Comparison of ENCODE assay signal across 35 mouse cellular contexts in the genomic region with DNA sequence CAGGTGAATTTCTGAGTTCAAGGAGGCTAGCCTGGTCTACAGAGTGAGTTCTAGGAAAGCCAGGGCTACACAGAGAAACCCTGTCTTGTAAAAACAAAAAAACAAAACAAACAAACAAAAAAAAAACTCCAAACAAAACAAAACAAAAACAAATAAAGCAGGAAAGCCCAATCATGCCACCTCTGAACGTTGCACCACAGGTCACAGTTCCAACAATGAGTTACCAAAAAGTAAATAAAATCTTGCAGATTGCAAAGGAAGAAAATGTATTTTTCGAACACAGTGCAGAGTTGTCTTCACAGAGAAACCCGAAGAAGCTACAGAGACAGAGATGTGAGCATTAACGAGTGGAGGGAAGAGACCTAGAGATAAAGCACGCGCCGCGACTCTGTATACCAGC. TPM values are rescaled to one million over a fixed set of nuclear protein-coding genes. Genes with fewer than 3 reads are reported as not detected.
"Had no signal": no experiment of that assay in that cellular context is flagged by ENCODE, and none has a peak within 500 bp of the region (broad histone marks: within the 10 kb centered on the region; RNA-seq: fewer than 3 reads in every experiment).

No protein-coding gene starts in this region.

- H3K27me3 ChIP-seq: embryonic facial prominence, embryonic 12.5 days had no signal

- H3K4me2 ChIP-seq: embryonic facial prominence, embryonic 12.5 days; embryonic facial prominence, embryonic 13.5 days; embryonic facial prominence, embryonic 15.5 days; forebrain, embryonic 12.5 days; forebrain, embryonic 13.5 days; forebrain, embryonic 15.5 days had no signal

- H3K9ac ChIP-seq: embryonic facial prominence, embryonic 12.5 days; embryonic facial prominence, embryonic 13.5 days; embryonic facial prominence, embryonic 15.5 days; forebrain, embryonic 12.5 days; forebrain, embryonic 13.5 days; forebrain, embryonic 15.5 days; forebrain, postnatal 0 days had no signal

- H3K4me3 ChIP-seq: embryonic facial prominence, embryonic 10.5 days; embryonic facial prominence, embryonic 12.5 days; embryonic facial prominence, embryonic 13.5 days; embryonic facial prominence, embryonic 15.5 days; erythroblast, embryonic 14.5 days; forebrain, embryonic 10.5 days; forebrain, embryonic 12.5 days; forebrain, embryonic 13.5 days; forebrain, embryonic 15.5 days; gastrocnemius, adult 2 months; heart, adult 2 months had no signal

- H3K9me3 ChIP-seq: embryonic facial prominence, embryonic 10.5 days; embryonic facial prominence, embryonic 12.5 days; embryonic facial prominence, embryonic 13.5 days; embryonic facial prominence, embryonic 15.5 days; forebrain, embryonic 10.5 days; forebrain, embryonic 12.5 days; forebrain, embryonic 13.5 days; forebrain, embryonic 15.5 days had no signal

- ATAC-seq: forebrain, embryonic 13.5 days; forebrain, embryonic 14.5 days; forebrain, embryonic 15.5 days; forebrain, embryonic 16.5 days; forebrain, postnatal 0 days had no signal

- H3K27ac ChIP-seq: embryonic facial prominence, embryonic 10.5 days; embryonic facial prominence, embryonic 12.5 days; embryonic facial prominence, embryonic 13.5 days; embryonic facial prominence, embryonic 15.5 days; forebrain, embryonic 10.5 days; forebrain, embryonic 12.5 days; forebrain, embryonic 13.5 days; forebrain, embryonic 15.5 days; heart, adult 2 months had no signal

- H3K4me1 ChIP-seq: embryonic facial prominence, embryonic 12.5 days; forebrain, embryonic 12.5 days; forebrain, embryonic 13.5 days; forebrain, embryonic 15.5 days had no signal

- H3K36me3 ChIP-seq: embryonic facial prominence, embryonic 10.5 days; embryonic facial prominence, embryonic 12.5 days; embryonic facial prominence, embryonic 13.5 days; embryonic facial prominence, embryonic 15.5 days; forebrain, embryonic 10.5 days; forebrain, embryonic 12.5 days; forebrain, embryonic 15.5 days had no signal

- DNase-seq: cerebellum, adult 2 months; cerebellum, adult 8-10 months; cerebellum, adult 9-10 months; cerebellum, adult 9-11 months; cerebellum, postnatal 10 days; cerebellum, postnatal 14 days; cerebellum, postnatal 25 days; cerebellum, postnatal 36 days; embryo, embryonic 11 days; forebrain, postnatal 0 days; gastrocnemius, adult 2 months; gastrocnemius, postnatal 10 days; gastrocnemius, postnatal 14 days; gastrocnemius, postnatal 25 days; gastrocnemius, postnatal 36 days; heart, adult 11 months; heart, adult 18-20 months; heart, adult 2 months had no signal

RNA-seq across cellular contexts. Expression of gene Gcgr, which starts 7.9 kb away (rescaled TPM):
- total RNA-seq: common myeloid progenitor, adult 5-6 weeks; forebrain, postnatal 0 days; granulocyte monocyte progenitor cell, adult 5-6 weeks had no signal
- polyA plus RNA-seq: forebrain, embryonic 11.5 days; forebrain, embryonic 16.5 days had no signal

RNA-seq across cellular contexts. Expression of gene Ppp1r27, which starts 28.4 kb away (rescaled TPM):
- total RNA-seq: common myeloid progenitor, adult 5-6 weeks; forebrain, postnatal 0 days; granulocyte monocyte progenitor cell, adult 5-6 weeks had no signal
- polyA plus RNA-seq: cerebellum, adult 2 months; cortical plate, adult 2 months; embryonic facial prominence, embryonic 10.5 days; embryonic facial prominence, embryonic 11.5 days; embryonic facial prominence, embryonic 13.5 days; erythroblast, embryonic 14.5 days; forebrain, embryonic 10.5 days; forebrain, embryonic 11.5 days; forebrain, embryonic 12.5 days; forebrain, embryonic 13.5 days; forebrain, embryonic 14.5 days; forebrain, embryonic 16.5 days; forebrain, postnatal 0 days; frontal cortex, adult 2 months had no signal
